Mouse (Mus musculus) frontal cortex, postnatal 25 days (tissue): ENCODE results near the gene Zc3h12d.
"Not testable (repeated sequence)": the region's sequence is repeated elsewhere in the genome, so short reads cannot be mapped to it uniquely, and the experiment has no call there.

Experiments
- DNase-seq, 2 experiments: peaks; one replicate each; pipeline ENCODE4 v3.0.0; 2022; ENCODE audit warnings: low spot score in 2 of 2

The Zc3h12d gene

GRCm38 (mm10) chr10:7871381-7872020 lies 39.2 kb downstream of the Zc3h12d start:
- no peak for DNase-seq

GRCm38 (mm10) chr10:7874194-7874593 lies 41.9 kb downstream of the Zc3h12d start:
- no peak for DNase-seq

- not testable (repeated sequence) for DNase-seq
Observed at GRCm38 (mm10) chr10:7880283-7880682, 48.0 kb downstream of the Zc3h12d start.

- DNase-seq, result no peak
Observed at GRCm38 (mm10) chr10:7881971-7882370, 49.7 kb downstream of the Zc3h12d start.

GRCm38 (mm10) chr10:7883524-7883923 lies 51.3 kb downstream of the Zc3h12d start:
- DNase-seq, result peak; percentile 66 to 71

- DNase-seq, result no peak
Observed at GRCm38 (mm10) chr10:7888256-7888868, 56.1 kb downstream of the Zc3h12d start.

- no peak for DNase-seq
Observed at GRCm38 (mm10) chr10:7900719-7901627, 68.7 kb downstream of the Zc3h12d start.

- no peak for DNase-seq
Observed at GRCm38 (mm10) chr10:7904157-7904556, 71.9 kb downstream of the Zc3h12d start.

GRCm38 (mm10) chr10:7907151-7907550 lies 74.9 kb downstream of the Zc3h12d start:
- DNase-seq, result no peak

GRCm38 (mm10) chr10:7911268-7911667 lies 79.0 kb downstream of the Zc3h12d start:
- DNase-seq, result no peak
